Mouse (Mus musculus): ENCODE results near the gene Elmod3. TPM values are rescaled to one million over a fixed set of nuclear protein-coding genes. Genes with fewer than 3 reads are reported as not detected.

Gene Elmod3
- total RNA-seq (2014; fragmentation: Nextera tagmentation): 20.4 and 25.5 TPM in 2 replicates
- 8.6 and 9.8 TPM in 2 replicates for total RNA-seq (2017)
- polyA plus RNA-seq (2012): 16.6 and 22.1 TPM in 2 replicates

DNA sequence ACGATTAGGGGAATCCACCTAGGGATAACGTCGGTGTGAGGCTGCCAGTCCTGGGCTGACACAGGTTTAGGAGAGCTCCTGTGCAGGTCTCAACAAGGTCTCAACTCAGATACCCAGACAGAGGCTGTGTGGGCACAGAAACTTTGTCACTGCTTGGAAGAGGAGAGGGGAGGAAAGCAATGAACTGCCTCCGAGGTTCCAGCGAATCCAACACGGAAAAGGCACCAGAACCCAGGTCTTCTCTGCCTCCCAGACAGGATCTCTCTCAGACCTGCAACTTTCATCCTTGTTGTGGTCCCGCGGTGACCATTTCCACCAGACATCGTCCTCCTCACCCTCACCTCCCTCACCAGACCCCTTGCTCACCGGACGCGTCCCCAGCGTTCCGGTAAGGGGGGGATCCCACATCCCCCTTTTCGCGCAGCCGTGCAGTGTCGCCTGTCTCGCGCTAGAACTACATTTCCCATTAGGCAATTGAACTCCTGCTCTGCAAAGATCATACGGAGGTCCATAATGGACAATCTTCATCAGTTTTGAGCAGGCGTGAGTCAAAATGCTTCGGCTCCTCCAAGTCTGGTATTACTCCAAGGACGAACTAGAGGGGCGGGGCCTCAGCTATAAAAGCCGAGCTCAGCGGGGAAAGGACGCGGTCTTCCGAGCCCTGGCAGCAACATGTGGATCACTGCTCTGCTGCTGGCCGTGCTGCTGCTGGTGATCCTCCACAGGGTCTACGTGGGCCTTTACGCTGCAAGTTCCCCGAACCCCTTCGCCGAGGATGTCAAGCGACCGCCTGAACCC is at the start of gene Elmod3, which contains the start of gene Retsat:
Elmod3 (minus strand) TSS at position 458 of the 798 bp plus-strand sequence.
Retsat (plus strand) TSS at position 520 of the 798 bp plus-strand sequence.
- ATAC-seq (ENCODE audit: extremely low read depth, insufficient number of reproducible peaks, low FRiP score, poor library complexity, severe bottlenecking) (peak; percentile 82), DNase-seq (ENCODE audit: low spot score) (peak; percentile 88)
- TF ChIP-seq CTCF (IDR thresholded peaks at IDR 0.05; ENCODE audit: low read depth, low read length) (no peak), POLR2AphosphoS5 (IDR thresholded peaks at IDR 0.05; ENCODE audit: insufficient replicate concordance, low read depth, low read length) (0 out of 2 replicates have a peak, but pooled peaks have one; percentile 74)
- Histone ChIP-seq H3K4me3 (ENCODE audit: low read depth, low read length) (peak within 1 kb of the TSS; percentile 81), H3K9me3 (replicated peaks) (no peaks in the 10 kb centered on the region), H3K4me1 (ENCODE audit: insufficient read depth, low read depth, low read length) (peaks cover 45% of the 10 kb centered on the region), H3K27me3 (ENCODE audit: insufficient read depth, low read length) (no peaks in the 10 kb centered on the region), H3K36me3 (replicated peaks) (peaks cover 59% of the 10 kb centered on the region)

DNA sequence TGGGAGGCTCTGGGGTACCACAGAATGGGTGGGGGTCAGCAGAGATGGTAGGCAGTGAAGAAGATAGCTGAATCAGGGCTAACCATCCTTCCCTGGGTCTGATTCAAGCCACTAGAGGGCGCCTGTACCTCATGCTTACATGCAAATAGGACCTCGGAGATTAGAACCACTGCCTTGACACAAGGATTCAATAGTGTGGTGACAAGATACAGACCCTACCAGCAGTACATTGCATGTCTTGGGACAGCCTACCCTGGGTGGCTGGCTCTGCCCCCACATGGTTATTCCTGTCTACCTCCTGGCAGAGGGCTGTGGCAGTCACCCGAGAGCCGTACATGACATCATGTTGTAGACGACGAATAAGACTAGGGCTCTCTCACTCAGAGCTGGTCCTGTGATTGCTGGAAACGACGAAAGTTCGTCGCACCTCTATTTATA is 49.2 kb upstream of the Elmod3 start:
- ATAC-seq (ENCODE audit: extremely low read depth, insufficient number of reproducible peaks, low FRiP score, poor library complexity, severe bottlenecking) (no peak), DNase-seq (ENCODE audit: low spot score) (peak; percentile 46)
- peaks cover 31% of the 10 kb centered on the region for H3K27me3 ChIP-seq (ENCODE audit: insufficient read depth, low read length)
- H3K36me3 ChIP-seq (replicated peaks): no peaks in the 10 kb centered on the region
- H3K4me3 ChIP-seq (ENCODE audit: low read depth, low read length): no peak overlapping the region
- no peaks in the 10 kb centered on the region for H3K4me1 ChIP-seq (ENCODE audit: insufficient read depth, low read depth, low read length)
- no peaks in the 10 kb centered on the region for H3K9me3 ChIP-seq (replicated peaks)
- TF ChIP-seq CTCF (IDR thresholded peaks at IDR 0.05; ENCODE audit: low read depth, low read length): peak; percentile 75
- no peak for TF ChIP-seq POLR2AphosphoS5 (IDR thresholded peaks at IDR 0.05; ENCODE audit: insufficient replicate concordance, low read depth, low read length)

DNA sequence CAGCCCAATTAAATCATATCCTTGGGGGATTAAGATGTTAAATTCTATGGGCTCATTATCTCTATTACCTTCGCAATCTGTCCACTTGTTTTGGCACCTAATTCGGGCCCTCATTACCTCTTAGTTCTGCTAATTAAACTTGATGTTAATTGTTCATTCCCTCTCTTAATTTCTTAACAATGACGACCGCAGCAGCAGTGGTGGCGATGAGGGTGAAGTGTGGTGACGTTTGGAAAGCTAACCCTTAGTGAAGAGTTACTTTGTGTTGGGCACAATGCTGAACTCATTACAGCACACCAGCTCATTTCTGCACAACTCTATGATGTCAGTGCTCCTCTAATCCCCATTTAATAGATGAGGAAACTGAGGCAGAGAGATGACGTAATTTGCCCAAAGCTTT is 47.2 kb upstream of the Elmod3 start:
- Histone ChIP-seq H3K4me3 (ENCODE audit: low read depth, low read length) (no peak overlapping the region), H3K9me3 (replicated peaks) (no peaks in the 10 kb centered on the region), H3K36me3 (replicated peaks) (no peaks in the 10 kb centered on the region), H3K27me3 (ENCODE audit: insufficient read depth, low read length) (peaks cover 36% of the 10 kb centered on the region), H3K4me1 (ENCODE audit: insufficient read depth, low read depth, low read length) (no peaks in the 10 kb centered on the region)
- DNase-seq (ENCODE audit: low spot score) (no peak), ATAC-seq (ENCODE audit: extremely low read depth, insufficient number of reproducible peaks, low FRiP score, poor library complexity, severe bottlenecking) (no peak)
- no peak for TF ChIP-seq GATA1 (IDR thresholded peaks at IDR 0.05; ENCODE audit: borderline replicate concordance, low read length)
- TF ChIP-seq TAL1 (conservative IDR thresholded peaks at IDR 0.05; ENCODE audit: low read depth, low read length): no peak
- no peak for TF ChIP-seq CTCF (IDR thresholded peaks at IDR 0.05; ENCODE audit: low read depth, low read length)
- no peak for TF ChIP-seq POLR2AphosphoS5 (IDR thresholded peaks at IDR 0.05; ENCODE audit: insufficient replicate concordance, low read depth, low read length)
- TF ChIP-seq GATA2 (IDR thresholded peaks at IDR 0.05; ENCODE audit: borderline replicate concordance, low read depth, low read length): no peak

DNA sequence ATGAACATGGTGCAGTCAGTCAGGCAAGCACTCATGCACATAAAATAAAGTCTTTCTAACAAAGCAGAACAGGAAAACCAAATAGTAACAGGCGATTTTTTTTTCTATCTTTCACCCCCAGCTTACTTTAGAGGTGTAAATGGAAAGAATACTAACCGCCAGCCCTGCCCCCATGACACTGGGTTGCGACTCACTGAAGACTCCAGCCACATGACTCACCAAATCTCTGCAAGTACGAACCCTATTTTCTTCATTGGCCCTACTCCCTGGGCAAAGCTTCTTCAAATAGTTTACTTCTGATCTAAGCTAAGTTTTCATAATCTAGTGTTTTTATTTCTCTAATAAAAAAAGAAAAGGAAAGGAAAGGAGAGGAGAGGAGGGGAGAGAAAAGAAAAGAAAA is 46.4 kb upstream of the Elmod3 start:
- no peaks in the 10 kb centered on the region for H3K4me1 ChIP-seq (ENCODE audit: insufficient read depth, low read depth, low read length)
- no peak overlapping the region for H3K4me3 ChIP-seq (ENCODE audit: low read depth, low read length)
- H3K27me3 ChIP-seq (ENCODE audit: insufficient read depth, low read length): peaks cover 37% of the 10 kb centered on the region
- no peaks in the 10 kb centered on the region for H3K36me3 ChIP-seq (replicated peaks)
- TF ChIP-seq TAL1 (conservative IDR thresholded peaks at IDR 0.05; ENCODE audit: low read depth, low read length): no peak
- no peak for TF ChIP-seq GATA2 (IDR thresholded peaks at IDR 0.05; ENCODE audit: borderline replicate concordance, low read depth, low read length)
- no peak for TF ChIP-seq GATA1 (IDR thresholded peaks at IDR 0.05; ENCODE audit: borderline replicate concordance, low read length)
- no peak for TF ChIP-seq POLR2AphosphoS5 (IDR thresholded peaks at IDR 0.05; ENCODE audit: insufficient replicate concordance, low read depth, low read length)
- no peak for TF ChIP-seq CTCF (IDR thresholded peaks at IDR 0.05; ENCODE audit: low read depth, low read length)
- ATAC-seq (ENCODE audit: extremely low read depth, insufficient number of reproducible peaks, low FRiP score, poor library complexity, severe bottlenecking): no peak
- no peaks in the 10 kb centered on the region for H3K9me3 ChIP-seq (replicated peaks)
- DNase-seq (ENCODE audit: low spot score): no peak

DNA sequence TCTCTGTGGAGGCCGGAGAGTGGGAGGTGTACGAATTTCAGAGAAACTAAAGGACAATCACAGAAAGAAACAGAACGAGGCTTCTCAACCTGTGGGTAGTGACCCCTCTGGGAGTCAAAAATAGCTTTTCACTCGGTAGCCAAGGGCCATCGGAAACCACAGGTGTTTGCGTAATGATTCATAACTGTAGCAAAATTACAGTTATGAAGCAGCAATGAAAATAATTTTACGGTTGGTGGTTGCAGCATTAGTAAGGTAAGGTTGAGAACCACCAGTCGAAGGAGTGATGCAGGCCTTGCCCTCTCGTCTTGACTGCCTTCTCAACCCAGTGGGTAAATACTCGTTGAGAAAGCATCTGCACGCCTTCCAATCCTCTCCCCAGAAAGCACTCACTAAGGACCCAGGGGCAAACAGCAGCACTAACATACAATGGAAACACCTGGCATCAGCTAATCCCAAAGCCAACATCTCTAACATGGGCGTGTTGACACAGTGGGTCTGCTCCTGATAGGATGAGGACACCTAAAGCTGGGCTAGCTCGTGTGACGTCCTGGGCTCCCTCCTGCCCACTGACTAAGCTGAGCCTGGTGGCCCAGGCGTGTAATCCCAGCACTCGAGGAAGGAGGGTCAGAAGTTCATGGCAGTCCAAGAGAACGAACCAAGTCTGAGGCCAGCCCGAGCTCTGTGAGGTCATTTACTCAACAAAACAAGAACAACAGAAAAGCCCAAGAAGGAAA is 43.2 kb upstream of the Elmod3 start:
- TF ChIP-seq GATA1 (IDR thresholded peaks at IDR 0.05; ENCODE audit: borderline replicate concordance, low read length) (no peak), TAL1 (conservative IDR thresholded peaks at IDR 0.05; ENCODE audit: low read depth, low read length) (no peak), GATA2 (IDR thresholded peaks at IDR 0.05; ENCODE audit: borderline replicate concordance, low read depth, low read length) (no peak), POLR2AphosphoS5 (IDR thresholded peaks at IDR 0.05; ENCODE audit: insufficient replicate concordance, low read depth, low read length) (no peak), CTCF (IDR thresholded peaks at IDR 0.05; ENCODE audit: low read depth, low read length) (no peak)
- Histone ChIP-seq H3K9me3 (replicated peaks) (no peaks in the 10 kb centered on the region), H3K4me3 (ENCODE audit: low read depth, low read length) (no peak overlapping the region), H3K27me3 (ENCODE audit: insufficient read depth, low read length) (peaks cover 37% of the 10 kb centered on the region), H3K4me1 (ENCODE audit: insufficient read depth, low read depth, low read length) (peaks cover under 1% of the 10 kb centered on the region; the same call in 1 of the 2 replicates), H3K36me3 (replicated peaks) (no peaks in the 10 kb centered on the region)
- DNase-seq (ENCODE audit: low spot score): no peak
- ATAC-seq (ENCODE audit: extremely low read depth, insufficient number of reproducible peaks, low FRiP score, poor library complexity, severe bottlenecking): no peak

DNA sequence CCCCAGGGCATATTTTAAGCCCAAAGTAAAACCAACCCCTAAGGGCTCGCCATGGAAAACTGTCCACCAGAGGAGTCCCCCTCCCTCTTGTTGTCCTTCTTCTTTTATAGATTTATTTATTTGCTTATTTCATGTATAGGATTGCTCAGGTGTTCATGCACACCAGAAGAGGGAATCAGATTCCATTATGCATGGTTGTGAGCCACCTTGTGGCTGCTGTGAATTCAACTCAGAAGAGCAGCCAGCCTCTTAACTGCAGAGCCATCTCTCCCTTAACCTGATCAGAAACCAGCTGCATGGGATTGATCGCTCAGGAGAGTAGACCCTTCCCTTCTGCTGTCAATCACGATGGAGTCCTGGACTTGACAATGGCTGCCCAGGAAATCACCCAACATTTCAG is 38.7 kb upstream of the Elmod3 start:
- H3K4me3 ChIP-seq (ENCODE audit: low read depth, low read length): no peak overlapping the region
- DNase-seq (ENCODE audit: low spot score): no peak
- peaks cover 38% of the 10 kb centered on the region for H3K27me3 ChIP-seq (ENCODE audit: insufficient read depth, low read length)
- no peaks in the 10 kb centered on the region for H3K36me3 ChIP-seq (replicated peaks)
- no peak for ATAC-seq (ENCODE audit: extremely low read depth, insufficient number of reproducible peaks, low FRiP score, poor library complexity, severe bottlenecking)
- no peaks in the 10 kb centered on the region for H3K9me3 ChIP-seq (replicated peaks)
- H3K4me1 ChIP-seq (ENCODE audit: insufficient read depth, low read depth, low read length): peaks cover 8% of the 10 kb centered on the region
- no peak for TF ChIP-seq TAL1 (conservative IDR thresholded peaks at IDR 0.05; ENCODE audit: low read depth, low read length)
- no peak for TF ChIP-seq GATA1 (IDR thresholded peaks at IDR 0.05; ENCODE audit: borderline replicate concordance, low read length)
- TF ChIP-seq GATA2 (IDR thresholded peaks at IDR 0.05; ENCODE audit: borderline replicate concordance, low read depth, low read length): no peak
- no peak for TF ChIP-seq POLR2AphosphoS5 (IDR thresholded peaks at IDR 0.05; ENCODE audit: insufficient replicate concordance, low read depth, low read length)
- TF ChIP-seq CTCF (IDR thresholded peaks at IDR 0.05; ENCODE audit: low read depth, low read length): no peak
